Mouse (Mus musculus) gastrocnemius, adult 18-20 months (tissue): ENCODE data around the gene Acap1. TPM values are rescaled to one million over a fixed set of nuclear protein-coding genes. Genes with fewer than 3 reads are reported as not detected.
"Not testable (repeated sequence)": the region's sequence is repeated elsewhere in the genome, so short reads cannot be mapped to it uniquely, and the experiment has no call there.

ENCODE experiments used
- DNase-seq: peaks from one replicate; pipeline ENCODE4 v3.0.0; 2021; ENCODE audit warnings: low spot score
- long read RNA-seq, 2 experiments: library from polyadenylated mRNA; stranded (forward); transcript quantifications; one replicate each; pipeline ENCODE4 v2.0.0; 2021
- total RNA-seq, 2 experiments: library from RNA; stranded (reverse); gene quantifications; 2 replicates each; pipeline ENCODE4 v1.2.3; 2021

Acap1 gene
- total RNA-seq = under 1 TPM; 0.21 to 0.30 TPM
- long read RNA-seq, experiment 1, partial matches to known transcripts = 0 of 1 reads
- long read RNA-seq, experiment 1, other reads (novel, unspliced or antisense) = 0 of 1 reads
- long read RNA-seq, experiment 2 = 0 reads

GRCm38 (mm10) chr11:69895291-69895690 is at the start of gene Acap1:
Gene Acap1 (minus strand): TSS chr11:69895539.
- no peak for DNase-seq

DNA sequence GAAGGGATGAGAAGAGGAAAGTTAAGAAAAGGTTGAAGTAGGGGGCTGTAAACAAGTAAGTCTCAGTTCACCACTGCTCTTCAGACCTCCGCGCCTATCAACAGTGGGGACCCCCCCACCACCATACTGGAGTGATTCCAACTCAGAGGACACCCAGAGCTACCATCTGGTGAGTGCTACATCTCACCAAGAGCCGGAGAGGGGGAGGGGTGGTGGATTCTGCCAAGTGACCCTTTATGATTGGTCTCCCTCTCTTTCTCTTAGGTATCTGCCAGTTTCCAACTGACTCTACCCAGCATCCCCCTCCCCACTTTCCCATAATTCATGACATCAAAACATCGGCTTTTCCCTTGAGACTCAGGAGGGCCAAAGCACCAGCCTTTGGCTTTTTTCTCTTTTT is 45.6 kb upstream of the Acap1 start:
- peak; percentile 30 for DNase-seq

GRCm38 (mm10) chr11:69939731-69940130 is 44.4 kb upstream of the Acap1 start:
- no peak for DNase-seq

DNA sequence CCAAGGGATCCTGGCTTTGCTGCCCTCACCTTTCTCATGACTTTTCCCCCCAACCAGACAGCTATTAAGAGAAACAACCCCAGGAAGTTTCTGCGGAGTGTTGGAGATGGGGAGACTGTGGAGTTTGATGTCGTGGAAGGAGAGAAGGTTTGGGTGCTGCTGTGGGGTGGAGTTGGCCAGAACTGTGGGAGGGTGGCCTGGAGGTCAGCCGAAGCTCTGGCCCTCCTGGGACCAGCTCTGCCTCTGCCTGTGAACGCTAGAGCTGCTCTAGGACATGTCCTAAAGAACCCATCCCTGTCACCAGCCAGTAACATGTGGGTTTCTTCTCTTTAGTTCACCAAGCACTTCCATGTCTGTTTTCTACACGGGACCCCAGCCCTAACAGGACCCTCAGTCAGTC is 43.8 kb upstream of the Acap1 start:
- peak; percentile 30 for DNase-seq

- DNase-seq = no peak
Observed at GRCm38 (mm10) chr11:69938401-69938979, 43.2 kb upstream of the Acap1 start.

GRCm38 (mm10) chr11:69937834-69938233 is 42.5 kb upstream of the Acap1 start:
- no peak for DNase-seq

- DNase-seq = peak; percentile 71
Observed at GRCm38 (mm10) chr11:69937385-69937784, 42.0 kb upstream of the Acap1 start.

DNA sequence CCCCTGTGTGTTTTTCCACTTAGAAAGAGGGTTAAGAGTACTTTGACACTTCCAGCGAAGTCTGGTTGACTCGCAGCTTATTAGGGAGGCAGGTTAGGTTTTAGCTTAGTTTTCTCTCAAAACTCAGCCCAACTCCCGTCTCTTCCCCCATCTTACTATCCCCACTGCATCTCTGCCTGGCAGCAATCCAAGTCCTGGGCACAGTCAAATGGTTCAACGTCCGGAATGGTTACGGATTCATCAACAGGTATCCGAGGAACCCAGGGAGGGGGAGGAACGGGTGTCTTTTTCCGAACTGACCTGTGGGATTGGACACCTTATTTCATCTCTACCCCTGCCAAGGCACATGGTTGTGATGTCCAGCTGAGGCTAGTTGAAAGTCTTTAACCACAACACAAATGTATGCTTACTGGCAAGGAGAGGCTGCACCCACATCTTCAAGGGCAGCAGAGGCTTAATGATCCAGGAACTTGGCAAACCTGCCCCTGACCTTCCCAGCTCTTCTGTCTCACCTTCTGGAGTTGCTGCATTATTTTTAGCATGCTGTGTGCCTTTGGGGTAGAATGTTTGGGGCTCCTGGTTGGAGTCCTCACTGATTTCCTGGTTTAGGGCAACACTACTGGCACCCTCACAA is 41.5 kb upstream of the Acap1 start:
- peak; percentile 42 for DNase-seq

DNA sequence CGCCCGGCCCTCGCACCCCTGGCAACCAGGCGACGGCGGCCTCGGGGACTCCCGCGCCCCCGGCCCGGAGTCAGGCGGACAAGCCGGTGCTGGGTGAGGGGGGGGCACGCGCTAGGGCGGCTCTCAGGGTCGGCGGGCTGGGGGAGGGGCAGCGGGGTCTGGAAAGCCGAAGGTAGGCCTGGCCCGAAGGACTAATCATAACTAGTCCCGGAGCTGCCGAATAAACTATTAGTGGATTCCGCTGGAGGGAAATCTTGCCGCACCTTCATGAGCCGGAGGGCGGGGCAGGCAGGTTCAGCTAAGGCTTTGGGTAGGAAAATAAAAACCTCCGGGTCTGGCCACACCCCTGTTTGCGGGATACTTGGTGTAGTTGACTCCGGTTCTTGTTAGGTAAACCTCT is 40.8 kb upstream of the Acap1 start:
- no peak for DNase-seq

GRCm38 (mm10) chr11:69935137-69935879 is 40.0 kb upstream of the Acap1 start, which contains the start of gene Ybx2:
Gene Ybx2 (plus strand): TSS chr11:69935796.
- peak; percentile 92 for DNase-seq

DNA sequence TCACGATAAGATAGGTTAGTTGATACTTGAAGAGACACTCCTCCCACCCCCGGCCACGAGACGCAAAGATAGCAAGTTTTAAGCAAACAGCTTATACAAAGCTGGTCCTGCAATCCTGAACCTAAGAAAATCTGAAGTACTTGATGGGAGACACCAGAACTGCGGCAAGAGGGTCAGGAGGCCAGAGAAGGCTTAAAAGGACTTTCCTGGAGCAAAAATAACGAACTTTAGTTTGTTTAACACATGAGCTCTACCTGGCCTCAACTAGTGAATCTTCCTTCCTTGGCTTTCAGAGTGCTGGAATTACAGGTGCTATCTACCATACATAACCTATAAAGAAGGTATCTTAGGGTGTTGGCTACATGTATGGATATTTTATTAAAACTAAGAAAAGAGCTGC is 39.3 kb upstream of the Acap1 start:
- DNase-seq = no peak

DNA sequence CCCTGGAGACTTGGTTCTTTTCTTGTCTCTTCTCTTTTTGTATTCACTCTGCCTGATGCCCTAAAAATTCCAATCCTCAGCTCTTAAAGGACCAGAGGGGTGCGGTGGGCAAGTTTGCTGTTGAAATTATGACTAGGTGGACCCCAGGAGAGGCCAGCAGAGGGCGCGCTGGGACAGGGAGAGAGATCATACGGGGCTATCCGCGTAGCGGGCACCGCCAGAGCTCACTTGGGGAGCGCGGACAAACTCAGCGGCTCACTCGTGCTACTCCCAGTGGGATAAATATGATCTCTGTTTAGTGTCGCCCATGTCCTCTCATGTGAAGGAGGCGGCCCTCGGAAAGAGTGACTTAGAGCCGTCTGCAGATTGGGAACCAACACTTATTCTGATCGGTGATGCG is 38.8 kb upstream of the Acap1 start:
- DNase-seq = peak; percentile 96

- no peak for DNase-seq
Observed at GRCm38 (mm10) chr11:69933066-69933465, 37.7 kb upstream of the Acap1 start.

DNA sequence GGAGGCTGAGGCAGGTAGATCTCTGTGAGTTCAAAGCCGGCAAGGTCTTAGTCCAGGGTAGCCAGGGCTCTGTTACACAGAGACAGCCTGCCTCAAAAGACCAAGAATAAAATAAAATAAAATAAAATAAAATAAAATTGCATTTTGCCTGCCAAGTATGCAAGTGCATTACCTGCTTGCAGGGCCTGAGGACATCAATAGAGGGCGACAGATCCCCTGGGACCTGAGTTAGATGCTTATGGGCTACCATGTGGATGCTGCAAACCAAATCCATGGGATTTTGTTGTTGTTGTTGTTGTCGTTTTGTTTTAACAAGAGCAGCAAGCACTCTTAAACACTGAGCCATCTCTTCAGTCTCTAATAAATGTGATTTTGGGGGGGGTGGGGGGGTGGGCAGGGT is 36.9 kb upstream of the Acap1 start:
- DNase-seq = no peak

DNA sequence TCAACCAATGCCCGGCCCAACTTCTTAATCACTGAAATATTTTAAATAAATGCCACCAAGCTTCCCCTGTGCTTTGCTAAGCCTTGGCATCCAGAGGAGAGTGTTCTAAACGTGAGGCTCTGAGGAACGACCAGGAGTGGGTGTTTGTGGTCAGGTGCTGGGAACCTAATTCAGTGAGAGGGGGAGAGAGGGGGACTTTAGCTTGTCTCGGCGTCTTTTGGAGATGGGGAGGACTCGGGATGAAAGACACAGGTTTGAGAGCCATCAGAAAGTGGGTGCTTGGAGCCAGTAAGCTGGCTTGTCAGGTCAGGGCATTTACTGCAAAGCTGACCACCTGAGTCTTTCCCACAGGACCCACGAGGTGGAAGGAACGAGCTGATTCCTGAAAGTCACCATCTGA is 36.4 kb upstream of the Acap1 start:
- no peak for DNase-seq

DNA sequence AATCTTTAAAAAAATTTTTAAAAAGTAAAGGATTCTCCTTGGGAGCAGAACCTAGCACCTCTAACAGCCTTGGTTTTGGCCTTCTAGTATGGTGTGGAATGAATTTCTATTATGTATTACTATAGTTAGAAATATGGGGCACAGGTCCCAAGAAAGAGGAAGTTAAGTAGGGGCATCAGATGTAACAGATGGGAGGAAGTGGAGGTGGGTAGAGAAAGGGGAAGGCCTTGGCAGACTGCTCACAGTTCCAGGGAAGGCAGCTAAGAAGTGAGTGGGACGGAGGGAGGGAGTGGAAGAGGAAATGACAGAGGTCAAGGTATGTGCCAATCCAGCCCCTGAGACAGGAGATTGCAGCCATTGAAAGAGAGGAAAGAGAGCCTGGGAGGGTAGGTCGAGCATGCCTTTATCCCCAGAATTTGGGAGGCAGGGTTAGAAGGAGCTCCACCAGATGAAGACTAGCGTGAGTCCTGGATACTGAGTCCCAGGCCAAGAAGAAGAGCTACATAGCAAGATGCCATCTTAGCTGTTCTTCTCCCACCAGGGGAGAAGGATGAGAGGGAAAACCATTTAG is 35.7 kb upstream of the Acap1 start:
- no peak for DNase-seq

- not testable (repeated sequence) for DNase-seq
Observed at GRCm38 (mm10) chr11:69930176-69930575, 34.8 kb upstream of the Acap1 start.

DNA sequence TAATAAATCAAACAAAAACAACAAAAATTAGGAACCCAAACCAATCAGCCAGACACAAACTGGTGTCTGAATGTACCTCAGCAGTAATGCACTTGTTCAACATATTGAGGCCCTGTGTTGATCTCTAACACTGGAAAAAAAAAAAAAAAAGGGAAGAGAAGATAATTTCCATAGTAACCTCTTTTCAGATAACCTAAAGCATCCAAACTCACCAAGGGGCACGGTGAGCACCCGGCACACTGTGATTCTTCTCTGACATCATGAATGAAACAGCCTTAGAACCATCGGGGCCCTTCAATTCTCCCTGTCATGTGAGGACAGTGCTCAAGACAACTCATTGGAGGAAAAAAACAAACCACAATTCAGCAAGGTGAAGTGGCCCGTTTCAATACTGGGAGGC is 34.4 kb upstream of the Acap1 start:
- no peak for DNase-seq

DNA sequence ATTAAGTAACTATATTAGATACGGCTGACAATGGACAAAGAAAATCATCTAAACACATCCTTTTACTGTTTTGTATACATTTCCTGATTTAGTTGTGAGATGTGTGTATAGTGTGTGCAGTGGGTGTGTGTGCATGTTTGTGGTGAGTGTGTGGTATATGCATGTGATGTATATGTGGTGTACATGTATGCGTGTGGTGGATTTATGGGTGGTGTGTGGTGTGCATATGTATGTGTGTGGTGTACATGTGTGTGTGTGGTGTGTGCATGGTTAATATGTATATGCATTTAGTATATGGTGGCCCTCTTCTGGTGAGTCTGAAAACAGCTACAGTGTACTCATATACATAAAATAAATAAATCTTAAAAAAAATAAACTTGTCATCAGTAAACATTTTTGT is 32.2 kb upstream of the Acap1 start:
- DNase-seq = no peak

- no peak for DNase-seq
Observed at GRCm38 (mm10) chr11:69922796-69923195, 27.5 kb upstream of the Acap1 start.

DNA sequence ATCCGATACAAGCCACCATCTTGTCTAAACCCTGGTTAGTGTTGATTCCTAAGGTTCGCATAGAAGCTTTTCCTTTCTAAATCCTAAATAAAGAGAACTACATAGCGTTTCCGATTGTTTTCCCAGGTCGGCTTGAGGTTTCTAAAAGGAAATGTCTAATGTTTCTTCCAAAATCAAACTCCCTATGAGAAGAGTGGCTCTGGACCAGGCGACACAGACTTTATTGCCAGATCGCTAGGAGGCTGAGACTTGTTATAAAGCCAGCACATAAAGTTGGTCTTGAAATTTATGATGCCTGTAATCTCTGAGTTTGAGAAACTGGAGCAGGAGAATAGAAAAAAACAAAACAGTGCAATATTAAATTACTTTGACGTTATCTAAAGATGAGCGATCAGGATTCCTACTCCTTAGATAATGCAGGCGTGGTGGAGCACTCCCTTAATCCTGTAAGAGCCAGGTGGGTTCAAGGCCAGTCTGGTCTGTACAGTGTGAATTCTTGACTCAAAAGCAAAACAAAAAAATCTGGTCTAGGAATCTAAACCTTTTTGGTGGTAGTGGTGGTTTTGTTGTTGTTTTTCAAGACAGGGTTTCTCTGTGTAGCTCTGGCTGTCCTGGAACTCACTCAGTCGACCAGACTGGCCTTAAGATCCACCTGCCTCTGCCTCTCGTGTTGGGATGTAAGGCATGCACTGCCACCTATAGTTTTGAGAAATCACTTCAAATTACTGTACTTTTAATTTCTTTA is 26.8 kb upstream of the Acap1 start:
- no peak for DNase-seq
